Mouse (Mus musculus) embryonic facial prominence, embryonic 11.5 days (tissue): ENCODE results near the gene Gcnt3. TPM values are rescaled to one million over a fixed set of nuclear protein-coding genes. Genes with fewer than 3 reads are reported as not detected.
"Not testable (repeated sequence)": the region's sequence is repeated elsewhere in the genome, so short reads cannot be mapped to it uniquely, and the experiment has no call there.

Source experiments
- ATAC-seq: fragments of 200-750 bp; cut with Nextera tagmentation; replicated peaks from 2 replicates; pipeline ENCODE4 v1.8.0; 2017; ENCODE audit warnings: low read depth; ENCODE audit not compliant: insufficient number of reproducible peaks, low FRiP score, low TSS enrichment
- DNase-seq: peaks from one replicate; pipeline ENCODE4 v3.0.0-alpha.2; 2015; ENCODE audit warnings: low spot score
- H3K27ac ChIP-seq: fragments of 300-500 bp; sonication (generic); replicated peaks from 2 replicates; pipeline ENCODE4 v1.5.1; 2014; ENCODE audit warnings: mild to moderate bottlenecking, low read depth, low read length, control low read depth
- H3K27me3 ChIP-seq: fragments of 300-500 bp; sonication (generic); 2 replicates; pipeline ENCODE4 v1.6.1; 2014; ENCODE audit warnings: mild to moderate bottlenecking, low read length, moderate library complexity, mixed read lengths; ENCODE audit not compliant: control insufficient read depth, insufficient read depth
- H3K36me3 ChIP-seq: fragments of 300-500 bp; sonication (generic); replicated peaks from 2 replicates; pipeline ENCODE4 v1.6.1; 2014; ENCODE audit warnings: low read depth, mild to moderate bottlenecking, low read length, moderate library complexity, mixed read lengths; ENCODE audit not compliant: control insufficient read depth, insufficient read depth
- H3K4me1 ChIP-seq: fragments of 300-500 bp; sonication (generic); 2 replicates; pipeline ENCODE4 v1.6.1; 2014; ENCODE audit warnings: low read length, mixed read lengths; ENCODE audit not compliant: control insufficient read depth, insufficient read depth
- H3K4me2 ChIP-seq: fragments of 300-500 bp; sonication (generic); 2 replicates; pipeline ENCODE4 v1.6.1; 2014; ENCODE audit warnings: low read depth, mild to moderate bottlenecking, control low read depth, low read length, moderate library complexity
- H3K4me3 ChIP-seq: fragments of 300-500 bp; sonication (generic); 2 replicates; pipeline ENCODE4 v1.5.1; 2014; ENCODE audit warnings: low read depth, low read length, control low read depth
- H3K9ac ChIP-seq: fragments of 300-500 bp; sonication (generic); replicated peaks from 2 replicates; pipeline ENCODE4 v1.6.1; 2014; ENCODE audit warnings: mild to moderate bottlenecking, control low read depth, low read length
- H3K9me3 ChIP-seq: fragments of 300-500 bp; sonication (generic); replicated peaks from 2 replicates; pipeline ENCODE4 v1.6.1; 2016; ENCODE audit warnings: mild to moderate bottlenecking, low read length, inconsistent platforms, mixed read lengths; ENCODE audit not compliant: control insufficient read depth
- WGBS: fragments of 180-500 bp; shearing (Covaris S2); extraction: QIAGEN DNeasy Blood & Tissue Kit; methylation state at CpG from one replicate; pipeline ENCODE4 v1.1.7; 2014; 5-methylcytosine and 5-hydroxymethylcytosine counted together
- polyA plus RNA-seq: library from polyadenylated mRNA; unstranded; fragments of >200 nt; fragmentation: Nextera tagmentation; extraction: Ambion mirVana; gene quantifications from 2 replicates; pipeline ENCODE4 v1.2.1, GENCODE M21; 2014

Gcnt3 gene
- polyA plus RNA-seq, 1 experiment from 2014 or later, result not detected

DNA sequence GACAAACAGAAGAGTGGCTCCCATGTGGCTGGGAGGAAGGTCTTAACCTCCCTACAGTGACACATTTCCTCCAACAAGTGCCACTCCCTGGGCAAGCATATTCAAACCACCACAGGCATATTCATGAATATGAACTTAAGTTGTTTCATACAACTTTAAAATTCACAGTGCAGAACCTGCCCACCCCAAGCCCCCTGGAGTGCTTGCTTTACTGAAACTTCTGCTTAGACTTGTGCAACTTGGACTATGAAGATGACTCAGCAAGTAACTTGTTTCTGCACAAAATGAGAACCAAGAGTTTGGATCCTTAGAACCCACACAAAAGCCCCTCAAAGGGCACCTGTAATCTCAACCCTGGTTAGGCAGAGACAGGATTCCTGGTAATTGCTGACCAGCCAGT is 13.2 kb downstream of the Gcnt3 start:
- DNase-seq (no peak), ATAC-seq (no peak)
- H3K4me2 ChIP-seq, result no peak overlapping the region
- H3K4me1 ChIP-seq, result no peaks in the 10 kb centered on the region
- no peak overlapping the region for H3K27ac ChIP-seq
- peaks cover 2% of the 10 kb centered on the region for H3K36me3 ChIP-seq
- H3K9me3 ChIP-seq, result no peaks in the 10 kb centered on the region
- H3K4me3 ChIP-seq, result no peak overlapping the region
- no peaks in the 10 kb centered on the region for H3K27me3 ChIP-seq
- no peak overlapping the region for H3K9ac ChIP-seq

DNA sequence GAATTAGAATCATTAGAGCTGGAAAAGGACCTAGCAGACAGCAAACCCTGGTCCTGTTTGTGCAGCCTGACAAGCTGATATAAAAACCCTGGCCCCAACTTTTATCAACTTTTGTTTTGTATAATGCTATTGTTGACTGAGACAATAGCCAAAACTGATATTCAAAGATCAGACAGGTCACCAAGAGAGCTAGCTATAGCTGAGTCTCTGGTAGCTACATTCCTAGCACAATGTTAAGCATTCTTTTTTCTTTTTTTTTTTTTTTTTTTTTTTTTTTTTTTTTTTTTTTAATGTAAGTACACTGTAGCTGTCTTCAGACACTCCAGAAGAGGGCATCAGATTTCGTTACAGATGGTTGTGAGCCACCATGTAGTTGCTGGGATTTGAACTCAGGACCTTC is 14.3 kb downstream of the Gcnt3 start:
- H3K27ac ChIP-seq, H3K27me3 ChIP-seq, H3K4me1 ChIP-seq, H3K9ac ChIP-seq, ATAC-seq, H3K36me3 ChIP-seq, H3K9me3 ChIP-seq, H3K4me2 ChIP-seq, H3K4me3 ChIP-seq, DNase-seq: not testable (repeated sequence)
- WGBS, result 71% methylated on average over 1 of the region's 1 CpGs

DNA sequence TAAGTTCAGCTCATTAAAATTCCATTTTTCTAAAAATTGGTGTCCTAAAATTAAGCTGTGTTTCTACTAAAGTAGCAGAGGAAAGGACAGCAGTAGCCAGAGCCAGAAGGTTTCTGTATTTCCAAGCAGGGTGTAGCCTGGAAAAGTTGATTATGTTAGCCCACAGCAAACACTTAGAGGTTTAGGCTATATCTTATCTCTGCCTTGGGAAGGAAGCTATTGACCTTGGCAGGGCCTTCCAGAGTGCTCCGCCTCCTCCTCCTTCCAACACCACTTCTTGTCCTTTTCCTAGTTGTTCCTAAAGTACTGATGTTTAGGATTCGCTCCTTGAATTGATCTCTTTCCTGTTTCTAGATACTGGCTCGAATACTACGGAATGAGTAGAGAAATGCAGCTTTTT is 15.8 kb downstream of the Gcnt3 start:
- no peaks in the 10 kb centered on the region for H3K9me3 ChIP-seq
- H3K27me3 ChIP-seq, result no peaks in the 10 kb centered on the region
- no peak overlapping the region for H3K27ac ChIP-seq
- H3K4me2 ChIP-seq, result no peak overlapping the region
- peaks cover 2% of the 10 kb centered on the region for H3K36me3 ChIP-seq
- H3K9ac ChIP-seq, result no peak overlapping the region
- no peak overlapping the region for H3K4me3 ChIP-seq
- ATAC-seq, result no peak
- WGBS, result 92% methylated on average over 4 of the region's 4 CpGs
- no peak for DNase-seq
- H3K4me1 ChIP-seq, result no peaks in the 10 kb centered on the region

DNA sequence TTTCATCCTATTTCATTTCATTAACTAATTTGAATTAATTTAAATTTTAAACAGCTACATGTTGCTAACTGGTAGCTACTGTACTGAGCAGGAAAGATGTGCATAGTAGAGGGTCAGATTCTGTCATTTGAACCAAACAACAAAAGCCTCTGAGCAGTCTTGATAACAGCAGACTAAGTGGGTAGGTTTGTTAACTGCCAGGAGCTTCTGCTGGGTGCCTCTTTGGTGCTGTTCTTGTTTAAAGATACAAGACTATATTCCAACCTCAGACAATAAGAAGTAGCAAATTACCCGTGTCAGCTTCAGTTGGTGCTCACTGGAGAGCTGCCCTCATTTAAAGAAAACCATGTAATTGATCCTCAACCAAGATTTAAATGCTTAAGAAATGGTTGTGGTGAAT is 16.3 kb downstream of the Gcnt3 start:
- Histone ChIP-seq H3K9me3 (no peaks in the 10 kb centered on the region), H3K4me1 (no peaks in the 10 kb centered on the region), H3K4me3 (no peak overlapping the region), H3K9ac (no peak overlapping the region), H3K4me2 (no peak overlapping the region), H3K27ac (no peak overlapping the region), H3K27me3 (no peaks in the 10 kb centered on the region), H3K36me3 (peaks cover 2% of the 10 kb centered on the region)
- no peak for DNase-seq
- no peak for ATAC-seq
- 80% methylated on average over 1 of the region's 1 CpGs for WGBS

DNA sequence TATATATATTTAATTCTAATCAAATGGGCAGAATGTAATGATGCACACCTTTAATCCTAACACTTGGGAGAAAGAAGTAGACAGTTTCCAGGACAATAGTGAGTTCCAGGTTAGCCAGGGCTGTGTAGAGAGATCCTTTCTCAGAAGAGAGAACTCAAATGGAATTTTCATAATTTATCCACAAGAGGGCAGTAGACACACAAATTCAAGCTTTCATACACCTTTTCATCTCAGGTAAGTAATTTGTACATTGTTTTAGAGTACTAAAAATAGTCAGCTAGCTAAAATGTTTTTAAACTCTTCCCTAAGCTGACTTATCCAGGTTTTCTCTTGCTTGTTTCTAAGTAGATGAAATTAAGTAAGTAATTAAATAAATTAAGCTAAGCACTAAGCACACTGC is 19.0 kb downstream of the Gcnt3 start:
- Histone ChIP-seq H3K9me3 (no peaks in the 10 kb centered on the region), H3K9ac (no peak overlapping the region), H3K4me2 (no peak overlapping the region), H3K27me3 (no peaks in the 10 kb centered on the region), H3K4me3 (no peak overlapping the region), H3K27ac (no peak overlapping the region), H3K36me3 (peaks cover 2% of the 10 kb centered on the region), H3K4me1 (no peaks in the 10 kb centered on the region)
- DNase-seq, result peak; percentile 55
- no peak for ATAC-seq

DNA sequence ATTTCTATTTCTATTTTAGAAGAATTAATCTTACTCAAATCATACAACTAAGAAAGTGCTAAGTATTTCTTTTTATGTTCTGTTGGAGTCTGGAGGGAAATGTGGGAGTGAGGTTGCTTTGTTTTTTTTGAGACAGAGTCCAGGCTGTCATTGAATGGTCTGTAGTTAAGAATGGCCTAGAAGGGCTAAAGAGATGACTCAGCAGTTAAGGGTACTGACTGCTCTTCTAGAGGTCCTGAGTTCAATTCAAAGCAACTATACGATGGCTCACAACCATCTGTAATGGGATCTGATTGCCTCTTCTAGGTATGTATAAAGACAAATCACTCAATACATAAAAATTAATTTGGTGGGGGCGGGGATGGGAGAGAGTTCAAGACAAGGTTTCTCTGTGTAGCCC is 22.3 kb downstream of the Gcnt3 start:
- no peaks in the 10 kb centered on the region for H3K9me3 ChIP-seq
- ATAC-seq, result no peak
- no peak overlapping the region for H3K4me3 ChIP-seq
- peaks cover 2% of the 10 kb centered on the region for H3K36me3 ChIP-seq
- no peak overlapping the region for H3K27ac ChIP-seq
- H3K4me2 ChIP-seq, result no peak overlapping the region
- DNase-seq, result no peak
- H3K27me3 ChIP-seq, result no peaks in the 10 kb centered on the region
- WGBS, result 93% methylated on average over 2 of the region's 2 CpGs
- no peaks in the 10 kb centered on the region for H3K4me1 ChIP-seq
- no peak overlapping the region for H3K9ac ChIP-seq

DNA sequence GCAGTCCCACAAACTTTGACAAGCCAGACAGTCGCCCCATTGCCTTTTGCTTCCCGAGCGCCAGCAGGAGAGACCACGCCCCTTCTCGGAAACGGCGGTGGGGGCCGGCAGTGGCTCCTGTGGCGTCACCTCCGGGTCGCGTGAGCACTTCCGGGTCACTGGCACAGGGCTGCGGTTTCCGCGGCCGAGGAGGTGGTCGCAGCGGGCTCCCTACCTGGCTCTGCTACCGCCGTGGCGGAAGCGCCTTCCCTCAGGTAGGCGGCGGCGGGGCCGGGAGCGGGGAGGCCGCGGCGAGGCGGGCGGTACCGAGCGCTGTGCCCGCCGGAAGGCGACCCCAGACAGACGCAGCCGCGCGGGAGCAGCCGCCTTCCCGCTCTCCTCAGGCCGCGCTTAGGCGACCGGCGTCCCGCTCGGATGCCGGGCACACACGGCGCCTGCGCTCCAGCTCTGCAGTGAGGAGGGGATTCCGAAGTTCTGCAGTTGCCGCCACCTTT is 25.4 kb downstream of the Gcnt3 start, which contains the start of gene Gtf2a2:
Gtf2a2 (plus strand) TSS at position 143 of the 494 bp plus-strand sequence.
- WGBS, result 1% methylated on average over 57 of the region's 57 CpGs
- peak; percentile 92 for ATAC-seq
- H3K36me3 ChIP-seq, result peaks cover 7% of the 10 kb centered on the region

DNA sequence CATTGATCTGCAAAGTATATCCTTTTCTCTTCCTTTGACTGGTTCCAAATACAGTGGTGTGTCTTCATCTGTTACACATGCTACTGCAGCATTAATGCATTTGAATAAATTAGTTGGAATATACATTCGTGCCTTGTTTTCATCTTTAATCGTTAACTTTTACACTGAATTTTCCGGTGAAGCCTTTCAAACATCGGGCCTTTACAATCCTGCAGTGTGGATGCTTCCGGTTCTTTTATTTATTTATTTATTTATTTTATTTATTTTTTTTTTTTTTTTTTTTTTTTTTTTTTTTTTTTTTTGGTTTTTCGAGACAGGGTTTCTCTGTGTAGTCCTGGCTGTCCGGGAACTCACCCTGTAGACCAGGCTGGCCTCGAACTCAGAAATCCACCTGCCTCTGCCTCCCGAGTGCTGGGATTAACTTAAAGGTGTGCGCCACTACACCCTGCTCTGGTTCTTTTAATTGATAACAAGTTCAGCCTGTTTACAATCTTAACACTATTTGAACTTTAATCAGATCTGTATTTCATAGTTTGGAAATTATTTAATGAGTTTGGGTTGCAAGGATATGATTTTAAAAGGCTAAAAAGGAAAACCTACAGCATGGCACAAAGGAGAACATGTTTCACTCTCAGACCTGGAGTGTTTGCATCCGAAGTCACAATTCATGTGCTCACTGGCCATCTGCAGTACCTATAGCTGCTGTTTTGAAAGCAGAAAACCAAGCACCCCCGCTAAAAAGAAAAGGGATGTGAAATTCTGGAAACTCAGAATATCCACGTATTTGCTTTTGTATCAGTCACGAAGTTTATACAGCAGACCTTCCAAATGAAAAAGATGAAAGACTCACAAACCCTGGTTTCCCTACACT is 26.1 kb downstream of the Gcnt3 start:
- peaks cover 7% of the 10 kb centered on the region for H3K36me3 ChIP-seq
- peak overlapping the region; percentile 29 for H3K4me2 ChIP-seq
- 0 out of 2 replicates have a peak, but pooled peaks have one; percentile 3 for ATAC-seq
- H3K9ac ChIP-seq, result no peak overlapping the region
- H3K27ac ChIP-seq, result no peak overlapping the region
- peak overlapping the region; percentile 68 for H3K4me3 ChIP-seq
- no peak for DNase-seq
- no peaks in the 10 kb centered on the region for H3K4me1 ChIP-seq
- no peaks in the 10 kb centered on the region for H3K27me3 ChIP-seq
- H3K9me3 ChIP-seq, result no peaks in the 10 kb centered on the region
- WGBS, result 65% methylated on average over 14 of the region's 14 CpGs

More for the DNA sequence above, 25.4 kb downstream of the Gcnt3 start, which contains the start of gene Gtf2a2:
- DNase-seq, result peak; percentile 96
- H3K4me3 ChIP-seq, result peak within 1 kb of the TSS; percentile 68
- H3K9me3 ChIP-seq, result no peaks in the 10 kb centered on the region
- H3K27ac ChIP-seq, result peak within 1 kb of the TSS; percentile 75
- H3K4me1 ChIP-seq, result no peaks in the 10 kb centered on the region
- peak within 1 kb of the TSS; percentile 57 for H3K4me2 ChIP-seq
- H3K9ac ChIP-seq, result peak within 1 kb of the TSS; percentile 85
- H3K27me3 ChIP-seq, result no peaks in the 10 kb centered on the region
